Mouse (Mus musculus) lung, postnatal 14 days (tissue): ENCODE measurements around the gene Cyp3a41a.
"Not testable (repeated sequence)": the region's sequence is repeated elsewhere in the genome, so short reads cannot be mapped to it uniquely, and the experiment has no call there.

ENCODE experiments used
- DNase-seq: peaks from one replicate; pipeline ENCODE4 v3.0.0; 2021

The Cyp3a41a gene

GRCm38 (mm10) chr5:145720036-145720435, at the start of gene Cyp3a41a:
Gene Cyp3a41a, minus strand, starts transcription at chr5:145720136.
- DNase-seq, result not testable (repeated sequence)

GRCm38 (mm10) chr5:145737512-145737911, 17.6 kb upstream of the Cyp3a41a start:
- DNase-seq, result not testable (repeated sequence)

GRCm38 (mm10) chr5:145714296-145714695, 5.6 kb downstream of the Cyp3a41a start:
- DNase-seq, result not testable (repeated sequence)

- DNase-seq, result not testable (repeated sequence)
Observed at GRCm38 (mm10) chr5:145707372-145707771, 12.6 kb downstream of the Cyp3a41a start.

- DNase-seq, result no peak
Observed at GRCm38 (mm10) chr5:145662007-145662406, 57.9 kb downstream of the Cyp3a41a start.

GRCm38 (mm10) chr5:145647779-145648178, 72.2 kb downstream of the Cyp3a41a start:
- DNase-seq, result no peak
